Mouse (Mus musculus): ENCODE results near the gene Cct7. TPM values are rescaled to one million over a fixed set of nuclear protein-coding genes. Genes with fewer than 3 reads are reported as not detected.

Gene Cct7
- polyA plus RNA-seq, 1 experiment: 207 TPM

DNA sequence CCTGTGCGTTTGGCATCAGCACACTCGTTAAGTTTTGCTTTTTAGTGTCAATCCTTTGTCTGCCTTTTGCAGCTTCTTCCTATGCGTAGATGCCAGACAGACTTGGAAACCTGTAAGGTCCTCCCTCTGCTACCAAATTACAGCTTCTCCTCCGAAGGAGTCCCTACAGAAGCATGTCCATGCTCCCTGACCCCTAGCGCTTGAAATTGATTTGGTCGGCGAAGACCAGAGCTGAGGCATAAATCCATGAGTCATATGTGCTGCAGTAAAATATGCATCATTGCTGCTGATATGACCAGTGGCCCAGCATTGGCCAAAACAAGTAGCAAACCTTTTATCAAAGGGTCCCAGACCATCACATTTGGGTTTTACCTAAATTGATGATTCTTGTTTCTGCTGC lies 1.5 kb downstream of the Cct7 start:
- no peak for DNase-seq
- 2% methylated on average over 7 of the region's 7 CpGs for WGBS
- TF ChIP-seq POLR2A (IDR thresholded peaks at IDR 0.05; ENCODE audit: borderline replicate concordance, insufficient read depth, low read length): no peak
- Histone ChIP-seq H3K27me3 (ENCODE audit: control insufficient read depth, insufficient read depth, low read length) (no peaks in the 10 kb centered on the region), H3K4me1 (ENCODE audit: control insufficient read depth, insufficient read depth, low read length) (0 out of 2 replicates have a peak, but pooled peaks cover 2% of the 10 kb centered on the region), H3K27ac (ENCODE audit: insufficient read depth, low read length) (no peak overlapping the region), H3K4me3 (replicated peaks; ENCODE audit: insufficient read depth, low read depth, low read length) (peak overlapping the region; percentile 80)

DNA sequence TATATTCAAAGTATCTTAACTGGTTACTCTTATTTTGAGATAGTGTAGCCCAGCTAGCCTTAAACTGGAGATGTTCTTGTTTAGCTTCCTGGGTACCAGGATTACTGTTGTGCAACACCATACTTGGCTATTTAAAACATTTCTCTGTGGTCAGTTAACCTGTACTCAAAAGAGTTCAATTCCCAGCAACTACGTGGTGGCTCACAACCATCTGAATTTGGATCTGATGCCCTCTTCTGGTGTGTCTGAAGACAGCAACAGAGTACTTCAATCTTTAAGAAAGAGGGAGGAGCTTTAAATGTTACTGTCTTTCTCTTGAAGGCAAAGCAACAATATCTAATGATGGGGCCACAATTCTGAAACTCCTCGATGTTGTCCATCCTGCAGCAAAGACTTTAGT lies 8.3 kb downstream of the Cct7 start:
- no peak overlapping the region for H3K4me3 ChIP-seq (replicated peaks; ENCODE audit: insufficient read depth, low read depth, low read length)
- H3K27ac ChIP-seq (ENCODE audit: insufficient read depth, low read length): no peak overlapping the region
- no peaks in the 10 kb centered on the region for H3K27me3 ChIP-seq (ENCODE audit: control insufficient read depth, insufficient read depth, low read length)
- 87% methylated on average over 2 of the region's 2 CpGs for WGBS
- no peak for DNase-seq
- no peaks in the 10 kb centered on the region for H3K4me1 ChIP-seq (ENCODE audit: control insufficient read depth, insufficient read depth, low read length)
- no peak for TF ChIP-seq POLR2A (IDR thresholded peaks at IDR 0.05; ENCODE audit: borderline replicate concordance, insufficient read depth, low read length)
- TF ChIP-seq CTCF (IDR thresholded peaks at IDR 0.05; ENCODE audit: borderline replicate concordance, insufficient read depth, low read depth, low read length): no peak

DNA sequence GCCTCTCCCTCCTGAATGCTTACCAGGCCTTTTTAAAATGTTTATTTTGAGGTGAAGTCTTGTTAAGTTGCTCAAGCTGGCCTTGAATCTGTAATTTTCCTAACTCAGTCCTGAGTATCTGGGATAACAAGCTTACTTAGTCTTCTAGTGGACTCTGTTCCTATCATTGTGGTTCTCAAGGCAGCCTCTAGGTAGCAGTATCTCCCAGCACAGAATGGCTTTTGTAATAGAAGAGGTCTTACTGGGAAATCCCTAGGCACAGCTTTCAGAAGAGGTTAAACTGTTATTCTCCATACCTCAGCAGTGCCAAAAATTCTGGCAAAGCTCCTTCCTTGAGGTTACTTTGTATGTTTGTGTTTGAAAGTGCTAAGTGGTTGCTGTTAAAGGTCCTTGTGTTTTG lies 14.1 kb downstream of the Cct7 start:
- no peak overlapping the region for H3K4me3 ChIP-seq (replicated peaks; ENCODE audit: insufficient read depth, low read depth, low read length)
- H3K27me3 ChIP-seq (ENCODE audit: control insufficient read depth, insufficient read depth, low read length): no peaks in the 10 kb centered on the region
- peak in 1 of 2 experiments; percentile 31 for DNase-seq

DNA sequence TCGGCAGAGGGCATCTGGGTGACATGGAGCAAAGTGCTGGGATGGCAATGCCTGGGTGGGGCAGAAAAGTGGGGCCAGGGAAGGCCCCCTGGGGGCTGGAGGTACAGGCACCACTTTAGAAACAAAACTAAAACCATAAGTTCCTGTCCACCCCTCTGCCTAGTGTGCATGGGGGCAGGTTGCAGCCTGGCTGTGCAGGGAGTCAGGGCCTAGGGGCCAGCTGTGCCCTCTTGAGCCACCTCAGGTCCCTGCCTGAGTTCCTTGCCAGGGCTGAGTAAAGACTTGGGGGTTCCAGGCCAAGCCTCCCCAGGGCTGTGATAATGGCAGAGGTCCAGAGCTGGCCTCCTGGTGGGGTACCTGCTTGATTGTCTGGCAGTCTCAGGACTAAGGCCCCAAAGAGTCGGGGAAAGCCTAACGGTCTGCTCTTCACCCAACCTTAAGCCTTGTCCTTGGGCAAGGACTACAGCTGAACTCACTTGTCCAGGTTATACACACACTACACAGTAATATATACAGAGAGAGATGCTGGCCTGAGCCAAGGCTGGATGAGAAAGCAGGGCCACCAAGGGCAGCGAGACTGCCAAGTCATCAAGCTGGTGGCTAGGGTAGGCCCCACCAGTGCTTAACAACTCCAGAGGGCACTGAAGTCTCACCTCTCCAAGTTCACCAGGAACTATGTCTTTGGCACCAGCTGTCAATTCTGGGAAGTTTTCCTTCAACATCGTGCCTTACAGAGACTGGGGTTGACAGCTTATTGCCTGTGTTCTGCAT lies 18.5 kb downstream of the Cct7 start:
- Histone ChIP-seq H3K27me3 (ENCODE audit: control insufficient read depth, insufficient read depth, low read length) (no peaks in the 10 kb centered on the region), H3K27ac (ENCODE audit: insufficient read depth, low read length) (no peak overlapping the region), H3K4me3 (replicated peaks; ENCODE audit: insufficient read depth, low read depth, low read length) (no peak overlapping the region), H3K4me1 (ENCODE audit: control insufficient read depth, insufficient read depth, low read length) (no peaks in the 10 kb centered on the region)
- no peak for DNase-seq
- no peak for TF ChIP-seq POLR2A (IDR thresholded peaks at IDR 0.05; ENCODE audit: borderline replicate concordance, insufficient read depth, low read length)
- TF ChIP-seq CTCF (IDR thresholded peaks at IDR 0.05; ENCODE audit: borderline replicate concordance, insufficient read depth, low read depth, low read length): no peak
- 46% methylated on average over 5 of the region's 5 CpGs for WGBS

More for the DNA sequence above, 14.1 kb downstream of the Cct7 start:
- TF ChIP-seq POLR2A (IDR thresholded peaks at IDR 0.05; ENCODE audit: borderline replicate concordance, insufficient read depth, low read length) (no peak), CTCF (IDR thresholded peaks at IDR 0.05; ENCODE audit: borderline replicate concordance, insufficient read depth, low read depth, low read length) (peak; percentile 45; the same call in 1 of the 2 replicates)
- no peaks in the 10 kb centered on the region for H3K4me1 ChIP-seq (ENCODE audit: control insufficient read depth, insufficient read depth, low read length)
- H3K27ac ChIP-seq (ENCODE audit: insufficient read depth, low read length): no peak overlapping the region

DNA sequence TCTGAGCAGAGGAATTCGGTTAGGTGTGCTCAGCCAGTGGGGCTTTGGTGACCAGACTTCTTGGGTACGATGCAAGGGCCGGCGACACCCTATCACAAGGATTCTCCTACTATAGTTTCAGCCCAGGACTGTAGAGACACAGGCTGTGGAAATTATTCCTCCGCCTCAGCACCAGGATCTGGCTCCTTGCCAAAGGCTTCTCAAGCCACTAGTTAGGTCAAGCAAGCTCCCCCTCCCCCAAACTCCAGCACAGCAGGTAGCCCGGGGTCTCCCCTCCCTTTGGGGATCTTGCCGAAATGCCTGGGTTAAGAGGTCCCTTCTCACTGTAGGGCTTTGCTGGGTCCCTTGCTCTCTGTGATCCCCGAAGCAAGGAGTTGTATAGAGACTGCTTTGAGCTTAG lies 20.6 kb downstream of the Cct7 start:
- H3K4me3 ChIP-seq (replicated peaks; ENCODE audit: insufficient read depth, low read depth, low read length): no peak overlapping the region
- H3K27ac ChIP-seq (ENCODE audit: insufficient read depth, low read length): no peak overlapping the region
- WGBS: 54% methylated on average over 8 of the region's 8 CpGs
- TF ChIP-seq CTCF (IDR thresholded peaks at IDR 0.05; ENCODE audit: borderline replicate concordance, insufficient read depth, low read depth, low read length): no peak
- TF ChIP-seq POLR2A (IDR thresholded peaks at IDR 0.05; ENCODE audit: borderline replicate concordance, insufficient read depth, low read length): no peak
- H3K4me1 ChIP-seq (ENCODE audit: control insufficient read depth, insufficient read depth, low read length): no peaks in the 10 kb centered on the region
- DNase-seq: no peak
- no peaks in the 10 kb centered on the region for H3K27me3 ChIP-seq (ENCODE audit: control insufficient read depth, insufficient read depth, low read length)

DNA sequence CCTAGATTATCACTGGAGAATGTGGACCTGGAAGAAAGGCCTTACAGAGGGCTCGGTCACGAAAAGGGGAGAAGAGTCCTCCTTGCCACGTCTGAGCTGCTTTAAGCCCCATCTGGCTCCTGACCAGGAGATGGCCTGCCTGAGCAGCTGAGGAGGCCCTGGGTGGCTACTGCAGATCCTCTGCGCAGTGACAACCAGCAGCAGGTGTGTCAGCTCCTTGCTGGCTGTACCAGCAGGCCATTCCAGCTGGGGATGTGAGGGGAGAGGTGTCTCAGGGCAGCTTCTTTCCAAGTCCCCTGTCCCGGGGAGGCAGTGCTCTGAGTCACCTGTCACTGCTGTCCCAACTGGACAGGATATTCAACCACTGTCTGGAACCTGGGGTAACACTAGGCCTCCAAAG lies 21.2 kb downstream of the Cct7 start:
- H3K4me3 ChIP-seq (replicated peaks; ENCODE audit: insufficient read depth, low read depth, low read length): no peak overlapping the region
- TF ChIP-seq POLR2A (IDR thresholded peaks at IDR 0.05; ENCODE audit: borderline replicate concordance, insufficient read depth, low read length) (no peak), CTCF (IDR thresholded peaks at IDR 0.05; ENCODE audit: borderline replicate concordance, insufficient read depth, low read depth, low read length) (no peak)
- H3K4me1 ChIP-seq (ENCODE audit: control insufficient read depth, insufficient read depth, low read length): no peaks in the 10 kb centered on the region
- no peak overlapping the region for H3K27ac ChIP-seq (ENCODE audit: insufficient read depth, low read length)
- no peak for DNase-seq
- no peaks in the 10 kb centered on the region for H3K27me3 ChIP-seq (ENCODE audit: control insufficient read depth, insufficient read depth, low read length)
- 44% methylated on average over 5 of the region's 5 CpGs for WGBS

DNA sequence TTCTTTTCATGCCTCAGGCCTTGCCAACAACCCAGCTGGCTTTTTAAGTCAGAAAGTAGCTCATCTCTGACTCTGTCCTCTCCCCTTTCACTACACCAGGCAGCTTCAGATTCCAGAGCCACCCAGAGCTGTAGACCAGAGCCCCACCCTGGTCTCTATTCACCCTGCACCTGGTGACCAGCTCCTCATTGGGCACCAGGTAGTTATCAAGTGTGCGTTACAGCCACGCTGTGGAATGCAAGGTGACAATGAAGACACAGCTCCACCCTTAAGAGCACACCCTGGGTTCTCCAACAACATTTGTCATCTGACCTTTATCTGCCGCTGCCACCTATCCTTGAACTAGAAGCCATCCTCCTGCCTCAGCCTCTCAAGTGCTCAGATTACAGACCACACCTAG lies 24.3 kb downstream of the Cct7 start:
- no peak for DNase-seq
- 94% methylated on average over 3 of the region's 3 CpGs for WGBS
- no peak overlapping the region for H3K27ac ChIP-seq (ENCODE audit: insufficient read depth, low read length)
- H3K4me3 ChIP-seq (replicated peaks; ENCODE audit: insufficient read depth, low read depth, low read length): no peak overlapping the region
- peaks cover 3% of the 10 kb centered on the region; the same call in 1 of the 2 replicates for H3K4me1 ChIP-seq (ENCODE audit: control insufficient read depth, insufficient read depth, low read length)
- H3K27me3 ChIP-seq (ENCODE audit: control insufficient read depth, insufficient read depth, low read length): no peaks in the 10 kb centered on the region
- TF ChIP-seq CTCF (IDR thresholded peaks at IDR 0.05; ENCODE audit: borderline replicate concordance, insufficient read depth, low read depth, low read length) (no peak), POLR2A (IDR thresholded peaks at IDR 0.05; ENCODE audit: borderline replicate concordance, insufficient read depth, low read length) (no peak)

DNA sequence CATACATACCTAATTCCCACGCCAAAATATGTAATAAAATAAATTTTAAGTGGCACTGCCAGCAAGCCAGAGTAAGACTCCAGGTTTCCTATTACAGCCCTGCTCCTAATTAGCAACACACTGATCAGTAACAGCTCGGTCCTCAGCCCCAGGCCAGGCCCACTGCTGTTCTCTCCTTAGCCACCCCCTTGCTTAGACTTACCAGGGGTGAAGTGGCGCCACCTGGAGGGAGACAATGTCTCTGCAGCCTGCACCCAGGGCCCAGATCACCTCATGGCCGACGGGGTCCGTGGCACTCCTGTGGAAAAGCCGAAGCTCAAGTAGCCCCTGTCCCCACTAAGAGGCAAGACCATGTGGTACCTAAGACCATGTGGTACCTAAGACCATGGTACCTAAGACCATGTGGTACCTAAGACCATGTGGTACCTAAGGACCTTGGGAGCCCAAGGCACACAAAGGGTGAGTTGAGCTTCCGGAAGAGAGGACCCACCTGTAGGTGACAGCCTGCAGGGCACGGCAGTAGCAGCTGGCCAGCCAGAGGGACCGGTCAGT lies 26.1 kb downstream of the Cct7 start:
- WGBS: 50% methylated on average over 10 of the region's 10 CpGs
- peaks cover 8% of the 10 kb centered on the region for H3K4me1 ChIP-seq (ENCODE audit: control insufficient read depth, insufficient read depth, low read length)
- no peak for DNase-seq
- TF ChIP-seq POLR2A (IDR thresholded peaks at IDR 0.05; ENCODE audit: borderline replicate concordance, insufficient read depth, low read length) (no peak), CTCF (IDR thresholded peaks at IDR 0.05; ENCODE audit: borderline replicate concordance, insufficient read depth, low read depth, low read length) (peak; percentile 71)
- no peak overlapping the region for H3K27ac ChIP-seq (ENCODE audit: insufficient read depth, low read length)
- no peaks in the 10 kb centered on the region for H3K27me3 ChIP-seq (ENCODE audit: control insufficient read depth, insufficient read depth, low read length)
- H3K4me3 ChIP-seq (replicated peaks; ENCODE audit: insufficient read depth, low read depth, low read length): no peak overlapping the region

Measured in cerebellum, adult 2 months (tissue).